Mouse (Mus musculus): ENCODE results near the gene Wdr54.

The Wdr54 gene

GRCm38 (mm10) chr6:83161442-83161841 lies 5.2 kb upstream of the Wdr54 start:
- DNase-seq (ENCODE audit: low spot score in 2 of 2) = no peak

DNA sequence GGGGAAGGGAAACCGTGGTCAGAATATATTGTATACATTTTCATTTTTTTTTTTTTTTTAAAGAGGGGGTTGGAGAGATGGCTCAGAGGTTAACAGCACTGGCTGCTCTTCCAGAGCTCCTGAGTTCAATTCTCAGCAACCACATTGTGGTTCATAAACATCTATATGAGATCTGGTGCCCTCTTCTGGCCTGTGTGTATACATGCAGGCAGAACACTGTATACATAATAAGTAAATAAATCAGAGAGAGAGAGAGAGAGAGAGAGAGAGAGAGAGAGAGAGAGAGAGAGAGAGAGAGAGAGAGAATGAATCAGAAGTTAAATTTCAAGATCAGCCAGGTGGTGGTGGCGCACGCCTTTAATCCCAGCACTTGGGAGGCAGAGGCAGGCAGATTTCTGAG lies 3.3 kb upstream of the Wdr54 start:
- peak; percentile 27 to 45 for DNase-seq (ENCODE audit: low spot score in 2 of 2)

- DNase-seq (ENCODE audit: low spot score in 2 of 2) = no peak
These were observed 502 bp downstream of the Wdr54 start for GRCm38 (mm10) chr6:83155552-83156238.

GRCm38 (mm10) chr6:83153485-83153884 lies 2.7 kb downstream of the Wdr54 start:
- no peak for DNase-seq (ENCODE audit: low spot score in 2 of 2)

- no peak for DNase-seq (ENCODE audit: low spot score in 2 of 2)
These were observed 3.2 kb downstream of the Wdr54 start for GRCm38 (mm10) chr6:83153038-83153437.

- no peak for DNase-seq (ENCODE audit: low spot score in 2 of 2)
These were observed 4.5 kb downstream of the Wdr54 start for GRCm38 (mm10) chr6:83151721-83152120.

GRCm38 (mm10) chr6:83147280-83147679 lies 8.9 kb downstream of the Wdr54 start:
- DNase-seq (ENCODE audit: low spot score in 2 of 2) = no peak

DNA sequence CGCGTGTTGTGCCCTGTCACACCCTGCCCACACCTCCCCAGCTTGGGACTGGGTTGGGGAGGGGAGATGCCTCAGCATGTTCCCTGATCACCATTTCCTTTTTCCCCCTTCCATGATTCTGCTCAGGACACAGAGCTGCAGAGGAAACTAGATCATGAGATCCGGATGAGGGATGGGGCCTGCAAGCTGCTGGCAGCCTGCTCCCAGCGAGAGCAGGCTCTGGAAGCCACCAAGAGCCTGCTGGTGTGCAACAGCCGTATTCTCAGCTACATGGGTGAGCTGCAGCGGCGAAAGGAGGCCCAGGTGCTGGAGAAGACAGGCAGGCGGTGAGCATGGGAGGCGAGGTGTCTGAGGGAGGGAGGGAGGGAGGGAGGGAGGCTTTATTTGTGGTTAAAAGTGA lies 10.4 kb downstream of the Wdr54 start:
- DNase-seq (ENCODE audit: low spot score in 2 of 2) = no peak

- no peak for DNase-seq (ENCODE audit: low spot score in 2 of 2)
These were observed 11.0 kb downstream of the Wdr54 start for GRCm38 (mm10) chr6:83145209-83145608.

DNA sequence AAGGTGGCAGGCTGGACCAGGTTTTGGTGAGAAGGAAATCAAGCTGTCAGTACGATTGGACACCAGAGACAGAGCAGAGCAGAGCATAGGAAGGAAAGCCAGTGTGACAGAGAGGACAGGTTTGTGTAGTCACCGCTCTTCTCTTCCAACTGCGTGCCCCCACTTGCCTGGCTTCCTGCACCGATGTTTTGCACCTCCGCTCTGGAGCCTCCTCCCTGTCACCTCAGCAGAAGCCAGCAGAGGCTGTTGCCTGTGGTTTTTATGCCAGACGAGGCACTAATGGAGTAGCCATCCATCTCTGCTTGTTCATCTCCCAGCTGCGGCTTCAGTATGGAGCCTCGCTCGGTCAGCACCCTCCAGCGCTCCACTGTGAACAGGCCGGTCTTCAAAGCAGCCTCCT lies 13.3 kb downstream of the Wdr54 start:
- DNase-seq (ENCODE audit: low spot score in 2 of 2) = no peak

- no peak for DNase-seq (ENCODE audit: low spot score in 2 of 2)
These were observed 13.9 kb downstream of the Wdr54 start for GRCm38 (mm10) chr6:83142211-83142731.

- no peak for DNase-seq (ENCODE audit: low spot score in 2 of 2)
These were observed 14.6 kb downstream of the Wdr54 start for GRCm38 (mm10) chr6:83141636-83142035.

GRCm38 (mm10) chr6:83140044-83140443 lies 16.2 kb downstream of the Wdr54 start:
- DNase-seq (ENCODE audit: low spot score in 2 of 2) = no peak

- no peak for DNase-seq (ENCODE audit: low spot score in 2 of 2)
These were observed 18.1 kb downstream of the Wdr54 start for GRCm38 (mm10) chr6:83138056-83138455.

DNA sequence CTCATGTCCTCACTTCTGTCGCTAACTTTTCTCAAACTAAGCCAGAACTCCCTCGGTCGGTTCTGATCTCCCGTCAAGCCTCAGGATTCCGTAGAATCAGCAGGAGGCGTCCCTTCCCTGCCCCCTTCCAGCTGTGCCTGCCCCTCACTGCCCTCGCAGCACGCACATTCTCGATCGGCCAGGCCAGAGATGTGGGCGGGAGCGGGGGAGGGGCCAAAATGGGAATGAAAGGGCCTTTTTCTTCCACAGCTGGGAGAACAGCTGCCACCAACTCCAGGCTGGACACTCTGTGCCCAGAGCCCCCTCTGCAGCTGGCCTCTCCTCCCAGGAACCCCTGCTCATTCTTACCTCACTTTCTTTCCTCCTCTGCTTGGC lies 18.6 kb downstream of the Wdr54 start:
- no peak for DNase-seq (ENCODE audit: low spot score in 2 of 2)

DNA sequence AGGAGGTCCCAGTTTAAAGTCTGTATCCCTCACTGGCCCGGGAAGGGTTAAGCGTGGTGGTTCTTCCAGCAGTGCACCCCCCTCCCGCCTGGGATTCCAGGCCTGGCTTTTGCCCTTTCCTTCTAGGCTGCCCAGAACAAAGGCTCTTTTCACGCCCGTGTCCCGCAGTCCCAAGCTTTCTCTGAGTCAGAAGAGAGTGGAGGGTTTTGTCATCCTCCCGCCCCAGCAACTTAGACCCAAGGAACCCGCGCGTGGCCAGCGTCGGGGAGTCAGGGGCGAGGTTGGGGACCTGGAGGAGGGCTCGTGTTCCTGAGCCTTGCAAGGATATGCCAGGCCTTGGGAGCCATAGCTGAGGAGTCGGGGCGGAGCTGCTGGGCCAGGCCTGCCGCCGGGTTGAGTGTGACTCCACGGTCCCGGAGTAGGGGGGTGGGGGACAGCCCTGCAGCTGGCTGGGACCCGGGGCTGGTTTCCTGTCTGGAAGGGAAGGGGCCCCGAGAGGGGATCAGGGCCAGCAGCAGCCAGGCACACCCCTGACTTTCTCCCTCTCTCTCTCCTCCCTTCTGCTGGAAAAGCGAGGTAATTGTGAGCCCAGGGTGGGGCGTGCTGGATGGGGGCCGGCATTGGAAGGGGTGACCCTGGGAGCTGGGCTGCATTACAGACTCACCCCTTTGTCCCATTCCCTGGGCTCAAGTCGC lies 19.2 kb downstream of the Wdr54 start:
- no peak for DNase-seq (ENCODE audit: low spot score in 2 of 2)

- DNase-seq (ENCODE audit: low spot score in 2 of 2) = no peak
These were observed 19.8 kb downstream of the Wdr54 start for GRCm38 (mm10) chr6:83136291-83136880.

DNA sequence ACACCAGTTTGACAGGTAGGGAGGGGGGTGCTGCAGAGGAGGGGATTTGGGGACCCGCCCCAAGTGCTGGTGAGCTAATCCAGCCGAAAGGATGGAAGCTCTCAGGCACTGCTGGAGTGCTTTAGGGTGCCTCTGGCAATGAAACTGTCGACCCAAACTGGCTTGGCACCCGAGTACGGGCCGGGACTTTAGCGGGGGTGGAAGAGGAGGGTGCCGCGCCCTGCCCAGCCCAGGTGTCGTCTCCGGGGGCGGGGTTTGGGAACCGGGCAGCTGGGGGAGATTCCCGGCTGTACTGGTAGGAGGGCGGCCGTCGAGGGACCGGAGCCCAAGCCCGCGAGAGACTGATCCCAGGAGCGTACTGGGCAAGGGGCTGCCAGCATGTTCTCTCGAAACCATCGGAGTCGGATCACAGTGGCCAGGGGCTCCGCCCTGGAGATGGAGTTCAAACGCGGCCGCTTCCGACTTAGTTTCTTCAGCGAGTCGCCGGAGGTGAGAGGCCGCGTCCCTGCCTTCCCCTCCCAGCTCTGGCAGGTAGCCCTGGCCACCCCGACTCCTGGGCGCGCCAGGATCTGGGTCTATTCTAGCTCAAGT lies 20.5 kb downstream of the Wdr54 start:
- no peak for DNase-seq (ENCODE audit: low spot score in 2 of 2)

DNA sequence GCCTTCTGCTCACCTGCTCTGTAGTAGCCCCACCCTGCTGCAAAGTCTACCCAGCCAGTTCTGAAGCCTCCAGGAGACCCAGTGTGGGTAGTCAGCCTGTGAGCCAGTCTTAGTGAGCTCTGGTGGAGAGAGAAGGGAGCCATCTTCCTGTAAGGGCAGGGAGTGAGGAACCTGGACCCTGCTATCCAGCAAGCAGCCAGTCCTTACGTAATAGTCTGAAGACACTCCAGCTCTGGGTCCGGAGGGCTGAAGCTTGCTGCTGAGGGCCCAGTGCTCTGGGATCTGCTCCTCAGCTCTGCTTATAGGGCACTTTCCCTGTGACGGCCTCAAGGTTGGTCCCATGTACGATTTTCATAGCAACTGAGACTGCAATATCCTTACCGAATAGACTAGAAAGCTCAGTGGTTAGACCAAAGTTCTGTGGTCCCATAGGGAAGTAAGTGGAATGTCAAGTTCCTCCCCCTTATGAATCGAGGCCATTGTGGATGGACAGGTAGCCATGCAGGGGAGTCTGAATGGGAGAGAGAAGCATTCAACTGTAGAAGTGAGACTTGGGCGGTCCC lies 21.2 kb downstream of the Wdr54 start, which contains the start of gene Rtkn:
Gene Rtkn (plus strand): TSS at position 513 of the 563 bp plus-strand sequence.
- no peak for DNase-seq (ENCODE audit: low spot score in 2 of 2)

DNA sequence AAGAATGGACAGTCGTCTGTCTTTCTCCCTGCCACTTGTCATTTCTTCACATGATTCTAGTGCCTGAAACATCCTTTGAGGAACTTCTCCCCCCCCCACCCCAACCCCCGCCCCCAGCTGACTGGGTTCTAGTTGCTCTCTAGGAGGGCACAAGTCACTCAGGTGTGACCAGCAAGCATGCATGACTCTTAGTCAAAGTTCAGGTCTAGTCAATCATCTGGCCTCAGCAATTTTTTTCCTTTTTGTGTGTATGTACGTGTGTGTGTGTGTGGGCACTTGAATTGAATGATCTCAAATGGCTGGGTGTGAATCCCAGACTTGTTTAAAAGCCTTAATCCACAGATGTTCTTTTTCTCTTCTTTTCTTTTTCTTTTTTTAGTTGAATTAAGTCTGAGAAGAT lies 22.0 kb downstream of the Wdr54 start:
- no peak for DNase-seq (ENCODE audit: low spot score in 2 of 2)

DNA sequence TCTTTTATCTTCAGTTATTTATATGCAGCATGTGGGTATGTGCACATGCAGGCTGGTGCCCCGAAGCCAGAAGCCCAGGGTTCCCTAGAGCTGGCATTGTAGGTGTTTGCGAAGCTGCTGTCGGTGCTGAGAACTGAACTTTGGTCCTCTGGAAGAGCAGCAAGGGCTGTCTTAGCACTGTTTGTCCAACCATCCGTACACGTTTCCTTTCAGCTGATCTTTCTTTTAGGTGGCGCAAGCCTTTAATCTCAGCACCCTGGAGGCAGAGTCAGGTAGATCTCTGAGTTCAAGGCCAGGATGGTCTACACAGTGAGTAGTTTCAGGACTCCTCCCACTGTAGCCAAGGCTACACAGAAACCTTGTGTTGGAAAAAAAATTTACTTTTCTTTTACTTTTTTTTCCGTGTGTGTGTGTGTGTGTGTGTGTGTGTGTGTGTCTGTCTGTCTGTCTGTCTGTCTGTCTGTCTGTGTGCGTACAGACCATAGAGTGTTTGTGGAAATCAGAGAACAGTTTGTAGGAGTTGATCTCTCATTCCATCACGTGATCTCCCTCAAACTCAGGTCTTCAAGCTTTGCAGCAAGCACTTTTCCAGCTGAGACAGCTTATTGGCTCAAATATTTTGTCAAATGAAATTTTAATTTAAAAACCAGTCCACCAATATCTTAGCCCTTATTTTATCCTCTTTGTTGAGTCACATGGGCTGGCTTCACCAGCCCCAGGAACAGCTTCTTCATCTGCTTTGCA lies 23.8 kb downstream of the Wdr54 start:
- DNase-seq (ENCODE audit: low spot score in 2 of 2) = no peak
